In genomic region chr11:119086144-119086971, GRCm38 (mm10) we compare ENCODE assay signal across 8 mouse cellular contexts. TPM values are rescaled to one million over a fixed set of nuclear protein-coding genes. Genes with fewer than 3 reads are reported as not detected.
A peak's percentile ranks its signal among the peaks of the same experiment; 100 is the strongest.
DNase-seq lines count a peak whose midpoint lies in the region; ATAC-seq and TF ChIP-seq lines count a peak whose summit lies in the region.

Gene Cbx4, minus strand, starts transcription at chr11:119086221.

- no peak for ATAC-seq in erythroblast, adult 5-6 weeks (replicated peaks; ENCODE audit: low FRiP score, poor library complexity, severe bottlenecking)
- peak; percentile 87 for ATAC-seq in limb, embryonic 11.5 days (ENCODE audit: insufficient number of reproducible peaks, low FRiP score, low TSS enrichment, low read depth)
- ATAC-seq in midbrain, embryonic 13.5 days = peak; percentile 86

- peak within 1 kb of the TSS; percentile 89 for H3K9ac ChIP-seq in limb, embryonic 11.5 days (ENCODE audit: low read length)
- peak within 1 kb of the TSS; percentile 94 for H3K9ac ChIP-seq in midbrain, embryonic 13.5 days (replicated peaks)

- peak within 1 kb of the TSS; percentile 80 for H3K4me2 ChIP-seq in limb, embryonic 11.5 days (ENCODE audit: low read depth, severe bottlenecking)
- peak within 1 kb of the TSS; percentile 95 for H3K4me2 ChIP-seq in midbrain, embryonic 13.5 days (replicated peaks)

- peaks cover 34% of the 10 kb centered on the region for H3K4me1 ChIP-seq in erythroblast, embryonic 14.5 days (ENCODE audit: control insufficient read depth)
- H3K4me1 ChIP-seq in limb, embryonic 11.5 days (ENCODE audit: control insufficient read depth, insufficient read depth, low read length) = peaks cover 61% of the 10 kb centered on the region
- H3K4me1 ChIP-seq in midbrain, embryonic 13.5 days (replicated peaks) = peaks cover 81% of the 10 kb centered on the region
- H3K4me1 ChIP-seq in spleen, adult 2 months (ENCODE audit: control insufficient read depth, insufficient read depth, insufficient read length) = peaks cover 44% of the 10 kb centered on the region

- TF ChIP-seq POLR2A in spleen, adult 2 months (IDR thresholded peaks at IDR 0.05; ENCODE audit: low read depth, low read length) = peak; percentile 81

- H3K36me3 ChIP-seq in erythroblast, embryonic 14.5 days (ENCODE audit: control insufficient read depth) = peaks cover 9% of the 10 kb centered on the region
- H3K36me3 ChIP-seq in limb, embryonic 11.5 days (ENCODE audit: control insufficient read depth, insufficient read depth, low read length) = no peaks in the 10 kb centered on the region
- H3K36me3 ChIP-seq in midbrain, embryonic 13.5 days = peaks cover 12% of the 10 kb centered on the region
- peaks cover 7% of the 10 kb centered on the region for H3K36me3 ChIP-seq in spleen, adult 2 months (ENCODE audit: control insufficient read depth, insufficient read depth, low read length)

- DNase-seq in embryo, embryonic 9.5 days (ENCODE audit: extremely low spot score) = peak; percentile 94
- peak; percentile 100 for DNase-seq in heart, adult 11 months
- DNase-seq in kidney, adult 18-20 months = peak; percentile 90
- peak; percentile 95 for DNase-seq in limb, embryonic 11.5 days (ENCODE audit: low spot score)
- DNase-seq in spleen, adult 2 months (ENCODE audit: low read depth in 1 of 2, low spot score in 2 of 2) = peak; percentile 88 to 92

- WGBS in limb, embryonic 11.5 days = under 1% methylated on average over 55 of the region's 67 CpGs
- WGBS in midbrain, embryonic 13.5 days = under 1% methylated on average over 60 of the region's 67 CpGs
- WGBS in spleen, adult 2 months = 3% methylated on average over 63 of the region's 67 CpGs

- peaks cover 91% of the 10 kb centered on the region for H3K27me3 ChIP-seq in erythroblast, embryonic 14.5 days (ENCODE audit: control insufficient read depth)
- peaks cover 59% of the 10 kb centered on the region for H3K27me3 ChIP-seq in limb, embryonic 11.5 days (ENCODE audit: control insufficient read depth, insufficient read depth, low read length)
- peaks cover 57% of the 10 kb centered on the region for H3K27me3 ChIP-seq in midbrain, embryonic 13.5 days
- H3K27me3 ChIP-seq in spleen, adult 2 months (ENCODE audit: control insufficient read depth, insufficient read depth, low read length) = peaks cover 19% of the 10 kb centered on the region

- H3K9me3 ChIP-seq in erythroblast, embryonic 14.5 days (ENCODE audit: control insufficient read depth, low read length) = no peaks in the 10 kb centered on the region; the same call in 1 of the 2 replicates
- H3K9me3 ChIP-seq in limb, embryonic 11.5 days (ENCODE audit: control insufficient read depth, low read length) = no peaks in the 10 kb centered on the region
- no peaks in the 10 kb centered on the region for H3K9me3 ChIP-seq in midbrain, embryonic 13.5 days

- peak within 1 kb of the TSS; percentile 94 for H3K27ac ChIP-seq in limb, embryonic 11.5 days (replicated peaks; ENCODE audit: low read depth, low read length)
- peak within 1 kb of the TSS; percentile 99 for H3K27ac ChIP-seq in midbrain, embryonic 13.5 days
- H3K27ac ChIP-seq in spleen, adult 2 months (ENCODE audit: insufficient read depth, low read length) = peak within 1 kb of the TSS; percentile 96

- TF ChIP-seq CTCF in spleen, adult 2 months (IDR thresholded peaks at IDR 0.05; ENCODE audit: extremely low read depth, insufficient read depth, insufficient read length, insufficient replicate concordance) = no peak

- peak within 1 kb of the TSS; percentile 67 for H3K4me3 ChIP-seq in erythroblast, embryonic 14.5 days (replicated peaks)
- H3K4me3 ChIP-seq in limb, embryonic 11.5 days (ENCODE audit: low read depth, low read length) = peak within 1 kb of the TSS; percentile 82
- H3K4me3 ChIP-seq in midbrain, embryonic 13.5 days (replicated peaks) = peak within 1 kb of the TSS; percentile 84
- H3K4me3 ChIP-seq in spleen, adult 2 months (ENCODE audit: extremely low read depth, insufficient read depth, insufficient read length) = peak within 1 kb of the TSS; percentile 96

RNA-seq across cellular contexts. Expression of gene Cbx4, which starts in this region (rescaled TPM):
- 0.35 and 0.59 TPM in 2 replicates for polyA plus RNA-seq in erythroblast, embryonic 14.5 days (2012)
- total RNA-seq in erythroblast, adult 5-6 weeks (2015; ENCODE audit: low replicate concordance) = 4.8 and 7.7 TPM in 2 replicates
- 4.3 and 9.4 TPM in 2 replicates for total RNA-seq in erythroblast, adult 5-6 weeks (2017; ENCODE audit: low replicate concordance)
- 5.4 and 5.8 TPM in 2 replicates for polyA plus RNA-seq in limb, embryonic 11.5 days (2014; fragmentation: Nextera tagmentation; extraction: Ambion mirVana)
- 14.1 and 16.3 TPM in 2 replicates for polyA plus RNA-seq in midbrain, embryonic 13.5 days (2015; fragmentation: Nextera tagmentation; extraction: Ambion mirVana)
- polyA plus RNA-seq in spleen, adult 2 months (2012; rRNA removed) = 17.2 and 23.5 TPM in 2 replicates
